Mouse (Mus musculus): ENCODE results near the gene Cysltr1. TPM values are rescaled to one million over a fixed set of nuclear protein-coding genes. Genes with fewer than 3 reads are reported as not detected.

Gene Cysltr1
- polyA plus RNA-seq, 1 experiment from 2014 or later: 0.45 TPM

GRCm38 (mm10) chrX:106582886-106583285, 20.6 kb downstream of the Cysltr1 start, which contains the start of gene Gm5127:
Gene Gm5127 (plus strand): TSS chrX:106583186.
- DNase-seq (ENCODE audit: low spot score) (no peak), ATAC-seq (ENCODE audit: insufficient read depth, low FRiP score, low TSS enrichment) (no peak)
- Histone ChIP-seq H3K4me1 (ENCODE audit: control insufficient read depth, insufficient read depth, low read length) (no peaks in the 10 kb centered on the region), H3K27me3 (ENCODE audit: control insufficient read depth, insufficient read depth, low read length) (no peaks in the 10 kb centered on the region), H3K4me2 (ENCODE audit: low read depth) (no peak within 1 kb of the TSS), H3K36me3 (ENCODE audit: control insufficient read depth, insufficient read depth, low read length) (no peaks in the 10 kb centered on the region), H3K4me3 (ENCODE audit: low read depth, low read length) (no peak within 1 kb of the TSS), H3K9ac (ENCODE audit: low read length) (no peak within 1 kb of the TSS), H3K27ac (ENCODE audit: low read depth, low read length) (no peak within 1 kb of the TSS), H3K9me3 (ENCODE audit: control insufficient read depth, low read length) (no peaks in the 10 kb centered on the region)
- WGBS: 52% methylated on average over 3 of the region's 3 CpGs

GRCm38 (mm10) chrX:106582197-106582596, 21.3 kb downstream of the Cysltr1 start:
- H3K4me3 ChIP-seq (ENCODE audit: low read depth, low read length): no peak overlapping the region
- no peaks in the 10 kb centered on the region for H3K4me1 ChIP-seq (ENCODE audit: control insufficient read depth, insufficient read depth, low read length)
- H3K27ac ChIP-seq (ENCODE audit: low read depth, low read length): no peak overlapping the region
- no peak overlapping the region for H3K9ac ChIP-seq (ENCODE audit: low read length)
- no peak overlapping the region for H3K4me2 ChIP-seq (ENCODE audit: low read depth)
- WGBS: 20% methylated on average over 2 of the region's 2 CpGs
- no peak for DNase-seq (ENCODE audit: low spot score)
- ATAC-seq (ENCODE audit: insufficient read depth, low FRiP score, low TSS enrichment): no peak
- H3K27me3 ChIP-seq (ENCODE audit: control insufficient read depth, insufficient read depth, low read length): no peaks in the 10 kb centered on the region
- no peaks in the 10 kb centered on the region for H3K9me3 ChIP-seq (ENCODE audit: control insufficient read depth, low read length)
- H3K36me3 ChIP-seq (ENCODE audit: control insufficient read depth, insufficient read depth, low read length): no peaks in the 10 kb centered on the region

- Histone ChIP-seq H3K4me3 (ENCODE audit: low read depth, low read length) (no peak overlapping the region), H3K27ac (ENCODE audit: low read depth, low read length) (no peak overlapping the region), H3K9me3 (ENCODE audit: control insufficient read depth, low read length) (no peaks in the 10 kb centered on the region), H3K4me1 (ENCODE audit: control insufficient read depth, insufficient read depth, low read length) (no peaks in the 10 kb centered on the region), H3K9ac (ENCODE audit: low read length) (no peak overlapping the region), H3K4me2 (ENCODE audit: low read depth) (no peak overlapping the region), H3K36me3 (ENCODE audit: control insufficient read depth, insufficient read depth, low read length) (no peaks in the 10 kb centered on the region), H3K27me3 (ENCODE audit: control insufficient read depth, insufficient read depth, low read length) (no peaks in the 10 kb centered on the region)
- DNase-seq (ENCODE audit: low spot score) (no peak), ATAC-seq (ENCODE audit: insufficient read depth, low FRiP score, low TSS enrichment) (no peak)
These were observed 23.1 kb downstream of the Cysltr1 start for GRCm38 (mm10) chrX:106580410-106580809.

- ATAC-seq (ENCODE audit: insufficient read depth, low FRiP score, low TSS enrichment) (no peak), DNase-seq (ENCODE audit: low spot score) (no peak)
- H3K27ac ChIP-seq (ENCODE audit: low read depth, low read length): no peak overlapping the region
- H3K9ac ChIP-seq (ENCODE audit: low read length): no peak overlapping the region
- no peaks in the 10 kb centered on the region for H3K36me3 ChIP-seq (ENCODE audit: control insufficient read depth, insufficient read depth, low read length)
- no peak overlapping the region for H3K4me3 ChIP-seq (ENCODE audit: low read depth, low read length)
- H3K4me2 ChIP-seq (ENCODE audit: low read depth): no peak overlapping the region
- H3K27me3 ChIP-seq (ENCODE audit: control insufficient read depth, insufficient read depth, low read length): no peaks in the 10 kb centered on the region
- H3K4me1 ChIP-seq (ENCODE audit: control insufficient read depth, insufficient read depth, low read length): no peaks in the 10 kb centered on the region
- 42% methylated on average over 3 of the region's 3 CpGs for WGBS
- no peaks in the 10 kb centered on the region for H3K9me3 ChIP-seq (ENCODE audit: control insufficient read depth, low read length)
These were observed 24.5 kb downstream of the Cysltr1 start for GRCm38 (mm10) chrX:106578966-106579365.

GRCm38 (mm10) chrX:106555457-106555856, 48.0 kb downstream of the Cysltr1 start:
- Histone ChIP-seq H3K9ac (ENCODE audit: low read length) (no peak overlapping the region), H3K9me3 (ENCODE audit: control insufficient read depth, low read length) (no peaks in the 10 kb centered on the region), H3K4me2 (ENCODE audit: low read depth) (no peak overlapping the region), H3K36me3 (ENCODE audit: control insufficient read depth, insufficient read depth, low read length) (no peaks in the 10 kb centered on the region), H3K4me3 (ENCODE audit: low read depth, low read length) (no peak overlapping the region), H3K4me1 (ENCODE audit: control insufficient read depth, insufficient read depth, low read length) (no peaks in the 10 kb centered on the region), H3K27me3 (ENCODE audit: control insufficient read depth, insufficient read depth, low read length) (no peaks in the 10 kb centered on the region), H3K27ac (ENCODE audit: low read depth, low read length) (no peak overlapping the region)
- DNase-seq (ENCODE audit: low spot score) (no peak), ATAC-seq (ENCODE audit: insufficient read depth, low FRiP score, low TSS enrichment) (no peak)
- WGBS: 75% methylated on average over 2 of the region's 2 CpGs

GRCm38 (mm10) chrX:106536359-106536758, 67.1 kb downstream of the Cysltr1 start:
- Histone ChIP-seq H3K4me2 (ENCODE audit: low read depth) (no peak overlapping the region), H3K27me3 (ENCODE audit: control insufficient read depth, insufficient read depth, low read length) (no peaks in the 10 kb centered on the region), H3K4me1 (ENCODE audit: control insufficient read depth, insufficient read depth, low read length) (no peaks in the 10 kb centered on the region), H3K27ac (ENCODE audit: low read depth, low read length) (no peak overlapping the region), H3K36me3 (ENCODE audit: control insufficient read depth, insufficient read depth, low read length) (no peaks in the 10 kb centered on the region), H3K9me3 (ENCODE audit: control insufficient read depth, low read length) (no peaks in the 10 kb centered on the region), H3K9ac (ENCODE audit: low read length) (no peak overlapping the region), H3K4me3 (ENCODE audit: low read depth, low read length) (no peak overlapping the region)
- ATAC-seq (ENCODE audit: insufficient read depth, low FRiP score, low TSS enrichment) (no peak), DNase-seq (ENCODE audit: low spot score) (no peak)
- WGBS: 39% methylated on average over 3 of the region's 3 CpGs

Other genes with a start within 250 kb of the Cysltr1 start
- gene Fndc3c1, start 118.3 kb downstream of the Cysltr1 start, polyA plus RNA-seq (2014; fragmentation: Nextera tagmentation; extraction: Ambion mirVana): 46.2 and 46.6 TPM in 2 replicates
- gene Gm5127, start 20.5 kb downstream of the Cysltr1 start, polyA plus RNA-seq (2014; fragmentation: Nextera tagmentation; extraction: Ambion mirVana): 1.3 and 2.1 TPM in 2 replicates
- 0.98 and 1.1 TPM in 2 replicates for gene Rtl3, start 237.0 kb upstream of the Cysltr1 start, polyA plus RNA-seq (2014; fragmentation: Nextera tagmentation; extraction: Ambion mirVana)